Mouse (Mus musculus): ENCODE data around the gene Cygb.

Cygb gene

GRCm38 (mm10) chr11:116657311-116658223 lies 3.5 kb upstream of the Cygb start:
- in situ Hi-C loops (cut with MboI, MseI), result no loop called here

- in situ Hi-C loops (cut with MboI, MseI), result no loop called here
These were observed 2.5 kb upstream of the Cygb start for GRCm38 (mm10) chr11:116656348-116657191.

- in situ Hi-C loops (cut with MboI, MseI), result no loop called here
These were observed 348 bp downstream of the Cygb start for GRCm38 (mm10) chr11:116653709-116654221.

GRCm38 (mm10) chr11:116653234-116653633 lies 879 bp downstream of the Cygb start, which contains the start of gene Prcd:
Gene Prcd, plus strand, starts transcription at chr11:116653534.
- in situ Hi-C loops (cut with MboI, MseI), result no loop called here

- in situ Hi-C loops (cut with MboI, MseI), result no loop called here
These were observed 1.6 kb downstream of the Cygb start for GRCm38 (mm10) chr11:116652330-116653098.

- in situ Hi-C loops (cut with MboI, MseI), result no loop called here
These were observed 2.8 kb downstream of the Cygb start for GRCm38 (mm10) chr11:116651339-116651738.

GRCm38 (mm10) chr11:116650811-116651210 lies 3.3 kb downstream of the Cygb start:
- in situ Hi-C loops (cut with MboI, MseI), result no loop called here

- in situ Hi-C loops (cut with MboI, MseI), result loop anchor here (5.0 kb wide), 2 partner anchors 152 to 157 kb away; no protein-coding TSS in a partner anchor
These were observed 4.3 kb downstream of the Cygb start for GRCm38 (mm10) chr11:116649711-116650337.

GRCm38 (mm10) chr11:116648976-116649375 lies 5.1 kb downstream of the Cygb start:
- in situ Hi-C loops (cut with MboI, MseI), result loop anchor here (5.0 kb wide), 2 partner anchors 153 to 158 kb away; no protein-coding TSS in a partner anchor

- in situ Hi-C loops (cut with MboI, MseI), result loop anchor here (5.0 kb wide), 2 partner anchors 154 to 159 kb away; no protein-coding TSS in a partner anchor
These were observed 5.7 kb downstream of the Cygb start for GRCm38 (mm10) chr11:116648213-116648921.

- in situ Hi-C loops (cut with MboI, MseI), result loop anchor here (5.0 kb wide), 2 partner anchors 155 to 160 kb away; no protein-coding TSS in a partner anchor
These were observed 6.6 kb downstream of the Cygb start for GRCm38 (mm10) chr11:116647340-116647991.

GRCm38 (mm10) chr11:116646771-116647170 lies 7.3 kb downstream of the Cygb start:
- in situ Hi-C loops (cut with MboI, MseI), result loop anchor here (5.0 kb wide), 2 partner anchors 156 to 161 kb away; no protein-coding TSS in a partner anchor

GRCm38 (mm10) chr11:116646136-116646535 lies 8.0 kb downstream of the Cygb start:
- in situ Hi-C loops (cut with MboI, MseI), result loop anchor here (5.0 kb wide), 2 partner anchors 156 to 161 kb away; no protein-coding TSS in a partner anchor

- in situ Hi-C loops (cut with MboI, MseI), result loop anchor here (5.0 kb wide), 2 partner anchors 157 to 162 kb away; no protein-coding TSS in a partner anchor
These were observed 8.5 kb downstream of the Cygb start for GRCm38 (mm10) chr11:116645446-116646110.

GRCm38 (mm10) chr11:116644225-116645112 lies 9.6 kb downstream of the Cygb start:
- in situ Hi-C loops (cut with MboI, MseI), result loop anchor here (5.0 kb wide), 3 partner anchors 43 to 163 kb away; no protein-coding TSS in a partner anchor

GRCm38 (mm10) chr11:116643579-116644224 lies 10.4 kb downstream of the Cygb start:
- in situ Hi-C loops (cut with MboI, MseI), result loop anchor here in 1 of 2 experiments (5.0 kb wide), 1 partner anchor 44 kb away; no protein-coding TSS in a partner anchor
